Mouse (Mus musculus) central nervous system, embryonic 11.5 days (tissue): ENCODE results near the gene Nup62cl. TPM values are rescaled to one million over a fixed set of nuclear protein-coding genes. Genes with fewer than 3 reads are reported as not detected.

Experiments used
- polyA plus RNA-seq: library from polyadenylated mRNA; depleted of rRNA; stranded (reverse); fragments of >200 nt; gene quantifications from 2 replicates; pipeline ENCODE4 v1.2.3, GENCODE M21; 2012; rRNA removed

The Nup62cl gene
- 0.73 and 5.3 TPM in 2 replicates for polyA plus RNA-seq

GRCm38 (mm10) chrX:140062135-140062975, at the start of gene Nup62cl, which contains the start of gene Pih1h3b:
Gene Nup62cl, minus strand, starts transcription at chrX:140062712.
Gene Pih1h3b, plus strand, starts transcription at chrX:140062879.

GRCm38 (mm10) chrX:139997740-139998690, 64.5 kb downstream of the Nup62cl start, which contains the start of gene Rbm41:
Gene Rbm41, minus strand, starts transcription at chrX:139998595.

Other genes with a start within 250 kb of the Nup62cl start
- gene Morc4, start 191.0 kb downstream of the Nup62cl start, polyA plus RNA-seq: 7.6 and 9.8 TPM in 2 replicates
- gene Rbm41, start 64.1 kb downstream of the Nup62cl start, polyA plus RNA-seq: 8.9 and 10.5 TPM in 2 replicates
- not detected in 2 replicates for gene Pih1h3b, start 167 bp upstream of the Nup62cl start, polyA plus RNA-seq